Mouse (Mus musculus) MN1 (cell line): ENCODE measurements around the gene 5730480H06Rik.

Source experiments
- DNase-seq: peaks from one replicate; pipeline ENCODE4 v3.0.0-alpha.2; 2016; ENCODE audit warnings: low spot score

Gene 5730480H06Rik

GRCm38 (mm10) chr5:48327652-48328051, at the start of gene 5730480H06Rik:
TSS of gene 5730480H06Rik (plus strand) at chr5:48327952.
- DNase-seq = no peak

- no peak for DNase-seq
These were observed 26.6 kb upstream of the 5730480H06Rik start for GRCm38 (mm10) chr5:48301186-48301585.

GRCm38 (mm10) chr5:48315057-48315602, 12.6 kb upstream of the 5730480H06Rik start:
- peak; percentile 33 for DNase-seq

GRCm38 (mm10) chr5:48320597-48320996, 7.2 kb upstream of the 5730480H06Rik start:
- DNase-seq = no peak

GRCm38 (mm10) chr5:48326221-48326620, 1.5 kb upstream of the 5730480H06Rik start:
- no peak for DNase-seq

- DNase-seq = no peak
These were observed 2.0 kb downstream of the 5730480H06Rik start for GRCm38 (mm10) chr5:48329751-48330150.

GRCm38 (mm10) chr5:48330817-48331216, 3.1 kb downstream of the 5730480H06Rik start:
- no peak for DNase-seq

GRCm38 (mm10) chr5:48331441-48331840, 3.7 kb downstream of the 5730480H06Rik start:
- DNase-seq = no peak

- DNase-seq = no peak
These were observed 5.7 kb downstream of the 5730480H06Rik start for GRCm38 (mm10) chr5:48333407-48333806.

- DNase-seq = no peak
These were observed 6.2 kb downstream of the 5730480H06Rik start for GRCm38 (mm10) chr5:48333884-48334513.

- DNase-seq = no peak
These were observed 13.2 kb downstream of the 5730480H06Rik start for GRCm38 (mm10) chr5:48340808-48341433.

GRCm38 (mm10) chr5:48345095-48345982, 17.6 kb downstream of the 5730480H06Rik start:
- DNase-seq = peak; percentile 80

GRCm38 (mm10) chr5:48345983-48346648, 18.4 kb downstream of the 5730480H06Rik start:
- no peak for DNase-seq

GRCm38 (mm10) chr5:48349309-48349708, 21.6 kb downstream of the 5730480H06Rik start:
- no peak for DNase-seq

- DNase-seq = peak; percentile 88
These were observed 44.4 kb downstream of the 5730480H06Rik start for GRCm38 (mm10) chr5:48371890-48372766.

- DNase-seq = peak; percentile 39
These were observed 74.7 kb downstream of the 5730480H06Rik start for GRCm38 (mm10) chr5:48402497-48402896.

GRCm38 (mm10) chr5:48408276-48408675, 80.5 kb downstream of the 5730480H06Rik start:
- no peak for DNase-seq

- DNase-seq = no peak
These were observed 82.6 kb downstream of the 5730480H06Rik start for GRCm38 (mm10) chr5:48410348-48410747.

- no peak for DNase-seq
These were observed 83.7 kb downstream of the 5730480H06Rik start for GRCm38 (mm10) chr5:48411462-48411861.

- no peak for DNase-seq
These were observed 84.5 kb downstream of the 5730480H06Rik start for GRCm38 (mm10) chr5:48412261-48412660.

- no peak for DNase-seq
These were observed 92.0 kb downstream of the 5730480H06Rik start for GRCm38 (mm10) chr5:48419741-48420140.
